Comparison of ENCODE assay signal across 8 mouse cellular contexts in the genomic region with DNA sequence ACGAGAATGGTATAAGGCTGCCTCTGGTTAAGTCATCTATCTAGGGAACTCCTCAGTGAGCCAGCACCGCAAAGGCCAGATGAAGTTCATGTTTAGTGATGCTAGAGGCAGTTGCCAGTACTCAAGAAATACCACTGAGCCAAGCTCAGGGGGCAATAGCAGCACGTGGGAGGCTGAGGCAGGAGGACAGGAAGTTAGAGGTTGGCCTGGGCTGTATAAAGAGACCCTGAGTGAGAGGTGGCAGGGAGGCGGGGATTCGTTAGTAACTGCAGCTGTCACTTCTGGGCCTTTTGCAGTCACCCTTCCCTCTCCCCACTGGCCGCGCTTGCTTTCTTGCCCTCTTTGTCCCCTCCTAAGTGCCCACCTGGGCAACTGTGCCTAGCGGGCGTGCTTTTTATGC. TPM values are rescaled to one million over a fixed set of nuclear protein-coding genes. Genes with fewer than 3 reads are reported as not detected.
DNase-seq lines count a peak whose midpoint lies in the region; ATAC-seq lines count a peak whose summit lies in the region.

No protein-coding gene starts in this region.

- H3K27ac ChIP-seq in heart, embryonic 15.5 days = peak overlapping the region; percentile 81
- no peak overlapping the region for H3K27ac ChIP-seq in hindbrain, embryonic 11.5 days (ENCODE audit: low read depth, low read length)
- no peak overlapping the region for H3K27ac ChIP-seq in midbrain, embryonic 12.5 days (replicated peaks)

- peak overlapping the region; percentile 89 for H3K4me2 ChIP-seq in heart, embryonic 15.5 days
- H3K4me2 ChIP-seq in hindbrain, embryonic 11.5 days (replicated peaks; ENCODE audit: low read depth, low read length) = peak overlapping the region; percentile 71
- peak overlapping the region; percentile 53 for H3K4me2 ChIP-seq in midbrain, embryonic 12.5 days (replicated peaks)

- no peaks in the 10 kb centered on the region for H3K9me3 ChIP-seq in heart, embryonic 15.5 days (replicated peaks)
- no peaks in the 10 kb centered on the region for H3K9me3 ChIP-seq in hindbrain, embryonic 11.5 days (ENCODE audit: control insufficient read depth, low read length)
- no peaks in the 10 kb centered on the region for H3K9me3 ChIP-seq in midbrain, embryonic 12.5 days

- H3K4me3 ChIP-seq in heart, embryonic 15.5 days = peak overlapping the region; percentile 45
- peak overlapping the region; percentile 31 for H3K4me3 ChIP-seq in hindbrain, embryonic 11.5 days (ENCODE audit: low read depth, low read length)
- H3K4me3 ChIP-seq in midbrain, embryonic 12.5 days = peak overlapping the region; percentile 28

- ATAC-seq in heart, embryonic 15.5 days (replicated peaks; ENCODE audit: insufficient number of reproducible peaks, insufficient read depth, low FRiP score, low read depth) = no peak
- ATAC-seq in hindbrain, embryonic 11.5 days (ENCODE audit: low FRiP score) = peak; percentile 3; the same call in 1 of the 2 replicates
- 0 out of 2 replicates have a peak, but pooled peaks have one; percentile 0 for ATAC-seq in midbrain, embryonic 12.5 days (ENCODE audit: low FRiP score, low read depth)

- peaks cover 22% of the 10 kb centered on the region for H3K36me3 ChIP-seq in heart, embryonic 15.5 days
- H3K36me3 ChIP-seq in hindbrain, embryonic 11.5 days (ENCODE audit: control insufficient read depth, insufficient read depth, low read length) = peaks cover 6% of the 10 kb centered on the region; the same call in 1 of the 2 replicates
- peaks cover 25% of the 10 kb centered on the region for H3K36me3 ChIP-seq in midbrain, embryonic 12.5 days

- DNase-seq in heart, postnatal 4 days = no peak
- DNase-seq in ES-CJ7 (ENCODE audit: low read depth, low spot score) = peak; percentile 12
- peak; percentile 36 for DNase-seq in hindbrain, embryonic 11.5 days (ENCODE audit: low spot score)
- DNase-seq in urinary bladder, adult 2 months (ENCODE audit: low spot score) = no peak
- no peak for DNase-seq in adrenal gland, adult 2 months
- DNase-seq in cerebellum, adult 9-11 months = no peak

- H3K9ac ChIP-seq in heart, embryonic 15.5 days = peak overlapping the region; percentile 40
- 0 out of 2 replicates have a peak overlapping the region, but pooled peaks have one; percentile 40 for H3K9ac ChIP-seq in hindbrain, embryonic 11.5 days (ENCODE audit: low read depth, low read length)
- H3K9ac ChIP-seq in midbrain, embryonic 12.5 days (replicated peaks) = peak overlapping the region; percentile 2; the same call in 1 of the 2 replicates

- H3K27me3 ChIP-seq in heart, embryonic 15.5 days = no peaks in the 10 kb centered on the region
- H3K27me3 ChIP-seq in hindbrain, embryonic 11.5 days (ENCODE audit: control insufficient read depth, insufficient read depth, low read length) = peaks cover 19% of the 10 kb centered on the region
- peaks cover 45% of the 10 kb centered on the region for H3K27me3 ChIP-seq in midbrain, embryonic 12.5 days

- H3K4me1 ChIP-seq in heart, embryonic 15.5 days (replicated peaks) = peaks cover 59% of the 10 kb centered on the region
- H3K4me1 ChIP-seq in hindbrain, embryonic 11.5 days (replicated peaks; ENCODE audit: control insufficient read depth, insufficient read depth, low read length) = peaks cover 17% of the 10 kb centered on the region
- peaks cover 39% of the 10 kb centered on the region for H3K4me1 ChIP-seq in midbrain, embryonic 12.5 days

- 20% methylated on average over 9 of the region's 9 CpGs for WGBS in heart, embryonic 15.5 days
- 14% methylated on average over 9 of the region's 9 CpGs for WGBS in hindbrain, embryonic 11.5 days
- WGBS in midbrain, embryonic 12.5 days = 13% methylated on average over 9 of the region's 9 CpGs

RNA-seq across cellular contexts. Expression of gene Rbm38, which starts 1.0 kb away (rescaled TPM):
- polyA plus RNA-seq in heart, embryonic 15.5 days (2015; fragmentation: Nextera tagmentation; extraction: Ambion mirVana) = 108 and 120 TPM in 2 replicates
- 100 to 1,000 TPM; 112 to 126 TPM for total RNA-seq in heart, postnatal 4 days (2021)
- 57.0 and 63.3 TPM in 2 replicates for polyA plus RNA-seq in hindbrain, embryonic 11.5 days (2014; fragmentation: Nextera tagmentation; extraction: Ambion mirVana)
- polyA plus RNA-seq in midbrain, embryonic 12.5 days (2016; fragmentation: Nextera tagmentation; extraction: Ambion mirVana) = 58.0 and 61.4 TPM in 2 replicates
- 72.9 and 109 TPM in 2 replicates for polyA plus RNA-seq in urinary bladder, adult 2 months (2012; rRNA removed)
- total RNA-seq in adrenal gland, adult 2 months (2021) = 10 to 100 TPM; 18.4 to 27.2 TPM
- 160 and 174 TPM in 2 replicates for polyA plus RNA-seq in adrenal gland, adult 2 months (2012; rRNA removed)

RNA-seq across cellular contexts. Expression of gene Rae1, which starts 19.4 kb away (rescaled TPM):
- polyA plus RNA-seq in heart, embryonic 15.5 days (2015; fragmentation: Nextera tagmentation; extraction: Ambion mirVana) = 84.8 and 96.2 TPM in 2 replicates
- 10 to 100 TPM; 55.9 to 60.3 TPM for total RNA-seq in heart, postnatal 4 days (2021)
- 134 TPM in 2 replicates for polyA plus RNA-seq in hindbrain, embryonic 11.5 days (2014; fragmentation: Nextera tagmentation; extraction: Ambion mirVana)
- polyA plus RNA-seq in midbrain, embryonic 12.5 days (2016; fragmentation: Nextera tagmentation; extraction: Ambion mirVana) = 122 and 126 TPM in 2 replicates
- polyA plus RNA-seq in urinary bladder, adult 2 months (2012; rRNA removed) = 51.7 and 64.4 TPM in 2 replicates
- 10 to 100 TPM; 61.7 to 68.7 TPM for total RNA-seq in adrenal gland, adult 2 months (2021)
- 93.9 and 123 TPM in 2 replicates for polyA plus RNA-seq in adrenal gland, adult 2 months (2012; rRNA removed)

RNA-seq across cellular contexts. Expression of gene Spo11, which starts 41.8 kb away (rescaled TPM):
- polyA plus RNA-seq in heart, embryonic 15.5 days (2015; fragmentation: Nextera tagmentation; extraction: Ambion mirVana) = 0.74 TPM in 1 of 2 replicates, not detected in the other
- total RNA-seq in heart, postnatal 4 days (2021) = not detected
- polyA plus RNA-seq in hindbrain, embryonic 11.5 days (2014; fragmentation: Nextera tagmentation; extraction: Ambion mirVana) = 0.71 and 0.74 TPM in 2 replicates
- polyA plus RNA-seq in midbrain, embryonic 12.5 days (2016; fragmentation: Nextera tagmentation; extraction: Ambion mirVana) = 0.59 and 0.82 TPM in 2 replicates
- polyA plus RNA-seq in urinary bladder, adult 2 months (2012; rRNA removed) = 0.31 and 0.61 TPM in 2 replicates
- not detected for total RNA-seq in adrenal gland, adult 2 months (2021)
- polyA plus RNA-seq in adrenal gland, adult 2 months (2012; rRNA removed) = not detected in 2 replicates

Comparison
In these comparisons a context has a peak if more than half of its experiments do, and no peak if none do; other contexts are left out.
1. DNase-seq: peak in ES-CJ7 (single experiment) and hindbrain, embryonic 11.5 days (single experiment); none in heart, postnatal 4 days (single experiment), urinary bladder, adult 2 months (single experiment), adrenal gland, adult 2 months (single experiment) and cerebellum, adult 9-11 months (single experiment).
2. Peak in every context shown above with its lines, with median percentiles within 50 percentile points of each other: H3K4me2 ChIP-seq, H3K4me3 ChIP-seq and H3K9ac ChIP-seq.